Mouse (Mus musculus) monocyte, adult 2 months (primary cell): ENCODE data around the gene Mmd2.

ENCODE experiments used
- DNase-seq, 2 experiments: peaks; one replicate each; pipeline ENCODE4 v3.0.0; 2022; ENCODE audit warnings: low spot score in 2 of 2, low read depth in 1 of 2

Mmd2 gene

DNA sequence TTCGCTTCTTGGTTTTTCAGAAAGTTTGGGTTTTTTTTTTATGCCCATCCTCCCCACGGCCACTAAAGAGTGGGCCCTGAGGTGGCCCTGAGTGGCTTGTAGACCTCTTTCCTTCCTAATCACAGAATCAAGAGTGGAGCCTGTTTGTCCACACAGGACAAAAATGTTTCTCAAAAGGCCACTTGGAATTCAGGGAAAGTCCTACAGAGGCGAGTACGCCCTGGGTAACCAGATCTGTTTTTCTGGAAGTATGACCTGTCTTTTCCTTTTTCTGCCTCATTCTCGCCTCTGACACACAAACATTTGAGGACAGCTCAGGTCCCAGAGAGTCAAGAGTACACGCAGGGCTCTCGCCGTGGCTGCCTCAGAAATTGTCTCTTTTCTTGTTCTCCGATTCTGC, 59.2 kb downstream of the Mmd2 start:
- DNase-seq = no peak

DNA sequence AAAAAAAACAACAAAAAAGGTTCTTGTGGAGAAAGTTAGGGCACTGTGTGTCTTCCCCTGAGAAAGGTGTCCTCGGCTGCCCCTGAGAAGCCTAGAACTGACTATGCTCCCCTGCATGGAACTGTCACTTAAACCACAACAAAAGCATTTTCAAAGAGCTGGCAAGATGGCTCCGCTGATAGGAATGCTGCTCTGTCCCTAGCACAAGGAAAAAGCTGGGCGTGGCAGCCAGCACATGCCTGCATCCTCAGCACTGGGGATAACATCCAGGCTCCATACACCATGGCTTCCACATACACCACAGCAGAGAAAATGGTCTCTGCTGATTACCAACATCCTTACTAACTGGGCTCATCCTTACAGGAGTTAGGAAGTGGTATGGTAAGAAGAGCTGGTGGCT, 61.5 kb downstream of the Mmd2 start:
- DNase-seq = no peak

DNA sequence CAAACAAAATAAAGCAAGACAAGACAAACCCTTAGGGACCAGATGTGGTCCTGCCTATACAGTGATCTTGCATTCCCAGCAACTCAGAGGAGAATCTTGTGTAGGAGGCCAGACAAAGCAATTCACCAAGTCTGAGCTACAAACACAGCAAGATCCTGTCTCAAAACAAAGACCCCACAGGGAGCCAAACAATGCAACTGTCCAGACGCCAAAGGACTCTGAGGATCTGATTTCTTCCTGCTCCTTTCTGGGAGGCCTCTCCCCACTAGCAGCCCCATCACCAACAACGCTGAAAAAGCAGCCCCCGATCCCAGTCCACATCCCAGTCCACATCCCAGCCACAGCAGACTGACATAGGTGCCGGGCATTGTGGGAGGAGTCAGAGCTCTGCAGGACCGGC, 62.3 kb downstream of the Mmd2 start:
- no peak for DNase-seq

DNA sequence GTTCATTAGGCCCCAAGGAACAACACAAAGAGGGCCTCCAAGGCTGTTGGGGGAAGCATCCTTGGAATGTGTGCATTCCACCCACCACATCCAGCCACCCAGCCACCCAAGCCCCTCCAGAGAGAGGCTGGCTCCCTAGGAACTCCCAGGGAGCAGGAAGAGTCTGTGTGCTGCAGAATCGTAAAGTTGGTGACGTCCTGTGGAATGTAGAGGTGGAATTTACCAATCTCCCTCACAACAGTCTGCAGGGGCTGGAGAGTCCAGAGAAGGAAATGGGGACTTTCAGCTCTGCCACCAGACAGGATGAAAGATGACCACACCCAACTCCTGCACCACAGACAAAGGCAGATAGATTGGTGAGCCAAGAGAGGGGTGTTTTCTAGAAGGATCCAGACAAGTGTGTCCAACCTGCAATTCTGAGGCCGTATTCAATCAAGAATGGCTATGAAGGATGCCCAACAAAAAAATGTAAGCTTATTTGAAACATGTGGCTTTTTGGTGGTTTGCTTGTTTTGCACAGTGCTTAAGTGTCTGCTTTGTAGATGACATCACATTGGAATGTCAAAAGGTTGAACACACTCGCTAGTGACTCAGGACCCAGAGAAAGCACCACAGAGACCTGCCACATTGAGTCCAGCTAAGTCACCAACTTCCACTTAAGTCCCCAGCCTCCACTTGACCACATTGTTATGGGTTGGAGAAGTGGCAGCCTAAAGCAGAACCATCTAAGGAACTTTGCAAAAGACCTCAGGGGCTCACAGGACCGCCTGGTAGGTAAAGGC, 63.4 kb downstream of the Mmd2 start:
- DNase-seq = no peak

DNA sequence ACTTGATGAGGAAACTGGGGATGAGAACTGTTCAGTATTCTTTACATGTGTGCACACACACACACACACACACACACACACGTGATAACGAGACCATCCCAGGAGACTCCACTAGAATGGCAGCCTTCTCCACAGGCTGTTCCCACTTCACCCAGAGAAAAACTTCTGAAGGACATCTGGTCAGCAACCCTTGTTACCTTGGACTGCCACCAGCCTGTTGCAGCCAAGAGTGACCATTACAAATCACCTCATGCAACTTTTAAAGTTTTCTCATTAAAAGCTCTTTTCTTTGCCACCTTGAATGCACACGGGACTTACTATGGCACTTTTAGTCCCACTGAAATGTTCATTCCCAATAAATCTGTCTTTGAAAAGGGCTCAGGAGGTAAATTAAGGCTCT, 71.3 kb downstream of the Mmd2 start:
- no peak for DNase-seq

DNA sequence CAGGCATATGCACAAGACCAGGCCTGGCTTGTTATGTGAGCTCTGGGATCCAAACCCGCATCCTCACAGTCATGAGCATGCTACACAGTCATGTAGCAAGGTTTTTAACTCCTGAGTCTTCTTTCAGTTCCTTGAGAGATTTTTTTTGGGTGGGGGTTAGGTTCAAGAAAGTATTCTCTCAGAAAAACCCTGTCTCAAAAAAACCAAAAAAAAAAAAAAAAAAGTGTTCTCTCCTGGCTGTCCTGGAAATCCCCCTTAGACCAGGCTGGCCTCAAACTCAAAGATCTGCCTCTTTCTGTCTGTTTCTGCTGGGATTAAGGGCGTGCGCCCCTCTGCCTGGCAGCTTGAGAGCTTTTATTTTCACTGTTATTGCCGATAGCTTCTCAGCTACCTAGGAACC, 73.2 kb downstream of the Mmd2 start:
- no peak for DNase-seq

DNA sequence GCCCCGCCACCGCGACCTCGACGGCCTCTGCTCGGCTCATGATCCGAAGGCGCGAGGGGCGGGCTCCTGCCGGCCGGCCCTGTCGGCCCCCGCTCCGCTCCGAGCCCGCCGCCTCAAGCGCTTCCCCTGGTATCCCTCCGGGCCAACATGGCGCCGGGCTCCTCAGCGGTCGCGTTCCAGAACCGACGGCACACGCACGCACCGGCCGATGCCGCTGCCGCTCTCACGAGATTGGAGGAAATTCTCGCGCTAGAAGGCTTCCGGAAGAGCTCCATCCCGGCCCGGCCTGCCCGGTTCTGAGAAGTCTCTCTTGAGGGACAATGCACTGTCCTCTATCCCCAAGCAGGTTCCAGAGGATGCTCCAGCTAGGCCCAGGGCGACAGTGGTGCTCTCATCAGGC, 78.7 kb downstream of the Mmd2 start, which contains the start of gene Papolb:
Gene Papolb (minus strand): TSS at position 162 of the 400 bp plus-strand sequence.
- DNase-seq = no peak

DNA sequence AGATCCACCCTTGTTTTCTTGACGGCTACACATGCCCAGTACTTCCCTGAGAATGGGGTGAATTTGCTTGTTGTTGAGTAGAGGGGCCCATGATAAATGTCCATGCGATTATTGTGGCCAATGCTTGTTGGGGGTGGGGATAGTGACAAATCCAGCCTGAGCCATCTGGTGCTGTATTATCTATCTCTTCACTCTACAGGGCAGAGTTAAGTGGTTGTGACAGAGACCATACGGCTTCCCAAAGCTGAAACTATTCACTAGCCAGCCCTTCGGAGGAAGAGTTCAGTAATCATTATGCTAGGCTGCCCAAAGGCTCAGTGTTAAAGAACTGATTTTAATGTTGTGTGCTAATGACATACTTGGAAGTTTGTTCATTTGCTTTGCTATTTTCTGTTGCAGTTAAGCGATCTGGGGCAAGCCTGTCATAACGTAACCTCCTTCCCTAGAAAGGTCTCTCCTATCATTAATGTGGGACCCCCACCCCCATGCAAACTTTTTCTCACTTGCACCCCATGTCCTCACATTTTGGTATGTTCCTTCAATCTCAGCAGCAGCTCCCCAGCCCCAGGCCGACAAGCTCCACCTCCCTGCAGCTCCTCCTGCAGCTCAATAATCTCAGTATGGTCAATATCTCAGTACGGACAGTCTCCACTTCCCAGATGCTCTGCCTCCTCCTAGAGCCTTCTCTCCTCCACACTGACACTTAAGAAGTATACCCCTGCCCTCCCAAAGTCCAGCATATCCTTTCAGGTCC, 83.7 kb downstream of the Mmd2 start:
- no peak for DNase-seq

DNA sequence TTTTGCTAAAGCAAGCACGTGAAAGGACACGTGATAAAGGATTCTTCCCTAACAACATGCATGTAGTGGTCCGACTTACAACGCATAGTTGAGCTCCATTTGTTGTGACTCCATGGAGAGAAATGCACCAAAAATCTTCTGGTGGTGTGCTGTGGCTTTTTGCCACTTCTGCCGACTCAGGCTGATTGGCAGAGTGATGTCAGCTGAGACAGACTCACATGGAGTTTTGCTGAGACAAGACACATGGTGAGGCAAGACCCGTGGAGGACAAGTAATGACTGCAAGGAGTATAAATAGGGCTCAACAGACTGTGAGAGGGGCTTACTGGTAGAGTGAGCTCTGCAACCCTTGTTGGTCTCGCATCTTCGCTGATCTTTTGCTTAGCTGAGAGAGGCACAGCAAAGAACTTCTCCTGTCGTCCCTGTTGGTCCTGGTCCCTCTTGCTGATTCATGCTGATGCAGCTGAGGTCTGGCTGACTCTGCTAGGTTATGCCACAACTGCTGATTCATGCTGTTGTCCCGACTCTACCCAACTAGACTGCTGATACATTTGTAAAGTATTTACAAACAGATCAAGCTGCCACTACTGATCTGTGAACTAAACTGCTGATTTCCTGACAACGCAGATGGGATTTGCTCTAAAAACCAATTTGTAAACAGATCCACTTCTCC, 87.3 kb downstream of the Mmd2 start:
- no peak for DNase-seq

DNA sequence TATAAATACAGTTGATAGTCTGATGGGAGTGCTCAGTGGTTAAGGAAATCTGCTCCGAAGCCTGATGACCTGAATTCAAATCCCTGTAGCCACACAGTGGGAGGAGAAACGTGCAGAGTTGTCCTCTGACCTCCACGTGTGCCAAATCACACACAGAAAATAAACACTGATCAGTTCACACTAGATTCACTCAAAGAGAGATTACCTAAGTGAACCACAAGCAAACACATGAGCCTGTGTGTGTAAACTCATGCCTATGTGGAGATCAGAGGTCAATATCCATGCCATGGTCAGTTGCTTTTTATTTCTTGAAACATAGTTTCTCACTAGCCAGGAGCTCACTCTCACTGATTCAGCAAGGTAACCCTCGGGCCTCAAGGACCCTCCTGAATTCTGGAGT, 88.2 kb downstream of the Mmd2 start:
- DNase-seq = no peak

DNA sequence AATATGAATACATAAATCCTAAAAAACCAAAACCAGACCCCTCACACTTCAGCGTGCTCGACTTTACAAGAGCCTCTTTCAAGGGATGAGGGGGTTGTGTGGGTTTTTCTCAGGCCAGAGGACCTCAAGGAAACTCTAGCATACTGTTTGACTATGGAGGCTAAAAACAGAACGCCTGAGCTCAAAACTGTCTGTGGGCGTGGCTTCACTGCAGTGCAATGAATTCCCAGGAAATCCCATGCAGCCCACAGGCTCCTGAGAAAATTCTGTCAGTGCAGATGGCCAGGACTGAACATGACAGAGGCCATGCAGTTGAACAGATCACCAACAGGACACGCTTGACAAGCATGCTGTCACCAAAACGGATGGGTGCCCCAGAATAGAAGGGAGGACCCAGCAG, 89.6 kb downstream of the Mmd2 start:
- no peak for DNase-seq
